Mouse (Mus musculus) liver, embryonic 16.5 days (tissue): ENCODE results near the gene Rpl27a. TPM values are rescaled to one million over a fixed set of nuclear protein-coding genes. Genes with fewer than 3 reads are reported as not detected.

Source experiments
- ATAC-seq: fragments of 200-750 bp; cut with Nextera tagmentation; 2 replicates; pipeline ENCODE4 v1.8.0; 2017; ENCODE audit warnings: low read depth, mild to moderate bottlenecking, moderate number of reproducible peaks, moderate library complexity
- H3K27ac ChIP-seq: fragments of 300-500 bp; sonication (generic); 2 replicates; pipeline ENCODE4 v1.5.1; 2014; ENCODE audit warnings: mild to moderate bottlenecking, low read length
- H3K27me3 ChIP-seq: fragments of 300-500 bp; sonication (generic); 2 replicates; pipeline ENCODE4 v1.6.1; 2014; ENCODE audit warnings: low read depth, low read length, mixed read lengths; ENCODE audit not compliant: control insufficient read depth, insufficient read depth
- H3K36me3 ChIP-seq: fragments of 300-500 bp; sonication (generic); 2 replicates; pipeline ENCODE4 v1.6.1; 2014; ENCODE audit warnings: mild to moderate bottlenecking; ENCODE audit not compliant: control insufficient read depth, insufficient read depth
- H3K4me1 ChIP-seq: fragments of 300-500 bp; sonication (generic); 2 replicates; pipeline ENCODE4 v1.6.1; 2014; ENCODE audit warnings: low read depth, low read length, mixed read lengths; ENCODE audit not compliant: control insufficient read depth
- H3K4me2 ChIP-seq: fragments of 300-500 bp; sonication (generic); 2 replicates; pipeline ENCODE4 v1.6.1; 2014; ENCODE audit warnings: low read depth, low read length, mixed read lengths
- H3K4me3 ChIP-seq: fragments of 300-500 bp; sonication (generic); 2 replicates; pipeline ENCODE4 v1.5.1; 2014; ENCODE audit warnings: low read depth, mild to moderate bottlenecking, low read length
- H3K9ac ChIP-seq: fragments of 300-500 bp; sonication (generic); 2 replicates; pipeline ENCODE4 v1.6.1; 2014; ENCODE audit warnings: low read depth, low read length
- H3K9me3 ChIP-seq: fragments of 300-500 bp; sonication (generic); replicated peaks from 2 replicates; pipeline ENCODE4 v1.6.1; 2016; ENCODE audit warnings: low read length; ENCODE audit not compliant: control insufficient read depth
- WGBS: fragments of 180-500 bp; shearing (Covaris S2); extraction: QIAGEN DNeasy Blood & Tissue Kit; methylation state at CpG from one replicate; pipeline ENCODE4 v1.1.7; 2014; ENCODE audit not compliant: insufficient replicate concordance; 5-methylcytosine and 5-hydroxymethylcytosine counted together
- polyA plus RNA-seq: library from polyadenylated mRNA; unstranded; fragments of >200 nt; fragmentation: Nextera tagmentation; extraction: Ambion mirVana; gene quantifications from 2 replicates; pipeline ENCODE4 v1.2.1, GENCODE M21; 2015

Rpl27a gene
- polyA plus RNA-seq: 55.4 and 62.1 TPM in 2 replicates

GRCm38 (mm10) chr7:109518838-109519696, at the start of gene Rpl27a:
Gene Rpl27a (plus strand): TSS chr7:109519147.
- Histone ChIP-seq H3K4me3 (peak within 1 kb of the TSS; percentile 99), H3K27me3 (no peaks in the 10 kb centered on the region), H3K9me3 (no peaks in the 10 kb centered on the region), H3K4me1 (peaks cover 27% of the 10 kb centered on the region), H3K4me2 (peak within 1 kb of the TSS; percentile 77), H3K36me3 (peaks cover 30% of the 10 kb centered on the region), H3K27ac (peak within 1 kb of the TSS; percentile 96), H3K9ac (peak within 1 kb of the TSS; percentile 99)
- ATAC-seq: peak; percentile 92
- under 1% methylated on average over 72 of the region's 72 CpGs for WGBS

DNA sequence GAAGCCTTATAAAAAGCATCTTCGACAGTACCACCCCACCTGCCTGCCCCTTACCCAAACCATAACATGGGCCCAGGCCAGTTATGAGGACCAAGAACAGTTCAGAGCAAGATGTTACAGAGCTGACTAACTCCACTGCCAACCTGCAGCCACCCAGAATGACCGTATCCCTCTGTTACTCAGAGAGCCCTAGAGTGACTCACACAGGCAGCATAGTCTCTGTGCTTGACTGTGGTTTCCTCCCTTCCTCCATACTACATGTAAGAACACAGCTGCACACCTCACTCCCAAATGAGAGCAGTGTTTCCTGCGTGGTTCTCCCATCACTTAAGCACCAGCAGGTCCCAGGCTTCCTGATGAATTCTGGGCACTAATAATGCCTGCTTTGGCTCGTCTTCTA, 48.2 kb upstream of the Rpl27a start:
- WGBS: 35% methylated on average over 4 of the region's 4 CpGs
- Histone ChIP-seq H3K4me1 (no peaks in the 10 kb centered on the region), H3K4me2 (no peak overlapping the region), H3K27ac (no peak overlapping the region), H3K9me3 (no peaks in the 10 kb centered on the region), H3K36me3 (no peaks in the 10 kb centered on the region), H3K9ac (no peak overlapping the region), H3K4me3 (no peak overlapping the region), H3K27me3 (no peaks in the 10 kb centered on the region)
- ATAC-seq: no peak

- Histone ChIP-seq H3K27me3 (no peaks in the 10 kb centered on the region), H3K27ac (no peak overlapping the region), H3K4me2 (no peak overlapping the region), H3K9me3 (no peaks in the 10 kb centered on the region), H3K4me3 (no peak overlapping the region), H3K9ac (no peak overlapping the region), H3K4me1 (no peaks in the 10 kb centered on the region), H3K36me3 (no peaks in the 10 kb centered on the region)
- WGBS: 41% methylated on average over 3 of the region's 3 CpGs
- ATAC-seq: no peak
Measured at GRCm38 (mm10) chr7:109477926-109478325, 41.0 kb upstream of the Rpl27a start.

DNA sequence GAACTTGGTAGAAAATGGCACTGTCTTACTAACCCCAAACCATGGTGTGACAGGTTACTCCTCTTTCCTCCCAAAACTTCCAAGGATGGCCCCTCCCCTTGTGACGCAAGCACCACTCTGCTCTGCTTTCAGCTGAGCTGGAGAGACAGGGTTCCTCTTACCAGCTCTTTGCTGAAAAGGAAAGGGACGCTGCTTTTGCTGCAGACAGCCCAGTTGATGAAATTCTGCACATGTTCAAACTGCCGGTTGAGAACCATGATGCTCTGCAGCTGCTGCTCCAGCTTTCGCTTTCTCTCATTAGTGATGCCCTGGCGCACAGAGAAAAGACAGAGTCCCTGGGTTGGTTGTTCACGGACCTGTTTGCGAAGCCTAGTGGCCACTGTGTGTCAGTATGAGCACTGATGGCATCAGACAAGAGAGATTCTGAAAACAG, 38.2 kb upstream of the Rpl27a start:
- Histone ChIP-seq H3K4me3 (no peak overlapping the region), H3K4me1 (no peaks in the 10 kb centered on the region), H3K27ac (no peak overlapping the region), H3K27me3 (no peaks in the 10 kb centered on the region), H3K9ac (no peak overlapping the region), H3K36me3 (no peaks in the 10 kb centered on the region), H3K9me3 (no peaks in the 10 kb centered on the region), H3K4me2 (no peak overlapping the region)
- WGBS: 41% methylated on average over 7 of the region's 7 CpGs
- no peak for ATAC-seq

- H3K9me3 ChIP-seq: no peaks in the 10 kb centered on the region
- no peak overlapping the region for H3K9ac ChIP-seq
- H3K36me3 ChIP-seq: no peaks in the 10 kb centered on the region
- H3K4me2 ChIP-seq: no peak overlapping the region
- no peak for ATAC-seq
- no peak overlapping the region for H3K4me3 ChIP-seq
- WGBS: 50% methylated on average over 5 of the region's 5 CpGs
- no peak overlapping the region for H3K27ac ChIP-seq
- no peaks in the 10 kb centered on the region for H3K4me1 ChIP-seq
- H3K27me3 ChIP-seq: no peaks in the 10 kb centered on the region
Measured at GRCm38 (mm10) chr7:109484221-109484620, 34.7 kb upstream of the Rpl27a start.

GRCm38 (mm10) chr7:109492616-109493318, 26.2 kb upstream of the Rpl27a start:
- H3K4me1 ChIP-seq: no peaks in the 10 kb centered on the region
- H3K27ac ChIP-seq: no peak overlapping the region
- H3K4me3 ChIP-seq: no peak overlapping the region
- ATAC-seq: no peak
- H3K9ac ChIP-seq: no peak overlapping the region
- no peaks in the 10 kb centered on the region for H3K9me3 ChIP-seq
- no peaks in the 10 kb centered on the region for H3K36me3 ChIP-seq
- H3K4me2 ChIP-seq: no peak overlapping the region
- WGBS: 56% methylated on average over 18 of the region's 18 CpGs
- H3K27me3 ChIP-seq: peaks cover 2% of the 10 kb centered on the region

DNA sequence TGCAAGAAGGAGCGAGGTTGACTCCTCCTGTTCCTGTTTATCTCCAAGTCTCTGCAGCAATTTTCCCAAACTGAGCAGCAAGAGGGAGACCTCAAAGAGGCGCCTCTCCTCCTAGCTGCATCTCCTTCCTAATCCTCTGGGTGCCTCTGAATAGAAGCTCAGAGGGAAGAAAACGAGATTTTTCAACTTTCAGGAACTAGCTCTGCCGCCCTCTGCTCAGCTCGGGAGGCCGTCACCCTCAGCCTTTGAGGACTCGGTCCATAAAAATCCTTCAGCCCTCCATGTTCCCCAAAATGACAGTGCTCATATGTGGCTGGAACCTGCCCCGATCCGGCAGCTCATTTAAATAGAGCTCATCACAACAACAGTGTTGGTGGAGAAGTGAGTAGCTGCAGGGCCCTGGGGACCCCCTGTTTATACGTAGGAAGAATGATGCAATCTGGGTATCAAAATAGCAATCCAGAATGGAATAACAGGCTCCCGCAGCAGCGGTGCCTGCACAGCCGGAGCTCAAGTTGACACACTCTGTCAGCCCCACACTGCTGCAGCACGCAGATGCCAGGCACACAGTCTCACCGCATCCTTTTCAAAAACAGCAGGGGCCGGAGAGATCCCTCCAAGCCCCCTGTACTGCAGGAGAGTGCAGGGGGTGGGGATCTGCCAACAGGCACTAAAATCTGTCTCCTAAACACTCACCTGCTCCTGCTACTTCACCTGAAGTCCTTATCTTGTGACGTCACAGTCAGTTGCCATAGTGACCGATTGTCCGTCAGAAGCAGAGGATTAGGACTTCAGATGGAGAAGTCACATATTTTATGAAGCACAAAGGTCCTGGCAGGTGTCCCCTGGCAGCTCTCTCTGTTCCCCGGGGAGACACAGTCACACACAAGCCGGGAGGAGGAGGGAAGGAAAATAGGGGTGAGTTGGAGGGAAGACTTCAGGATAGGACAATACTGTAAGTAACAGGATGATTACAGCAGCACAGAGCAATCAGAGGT, 25.3 kb upstream of the Rpl27a start:
- Histone ChIP-seq H3K4me3 (no peak overlapping the region), H3K27ac (no peak overlapping the region), H3K4me1 (no peaks in the 10 kb centered on the region), H3K27me3 (peaks cover 2% of the 10 kb centered on the region), H3K36me3 (no peaks in the 10 kb centered on the region), H3K4me2 (no peak overlapping the region), H3K9me3 (no peaks in the 10 kb centered on the region), H3K9ac (no peak overlapping the region)
- no peak for ATAC-seq
- WGBS: 25% methylated on average over 21 of the region's 21 CpGs

DNA sequence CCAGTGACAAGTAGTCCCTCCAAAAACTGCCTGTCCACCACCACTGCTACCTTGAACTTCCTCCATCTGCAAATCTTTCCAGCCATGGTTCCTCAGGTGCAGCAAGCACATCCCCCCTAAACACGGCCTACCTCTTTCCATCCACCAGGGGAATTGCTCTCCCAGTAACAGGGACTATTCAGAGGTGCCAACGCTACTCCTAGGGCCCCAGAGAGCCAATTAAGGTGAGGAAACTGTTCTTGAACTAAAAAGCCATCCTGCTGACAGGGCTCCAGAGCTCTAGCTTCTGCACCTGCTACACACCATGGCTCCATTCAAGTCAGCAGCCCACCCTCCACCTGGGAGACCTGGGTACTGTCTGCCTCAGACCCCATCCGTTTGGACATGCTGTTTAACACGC, 21.4 kb upstream of the Rpl27a start:
- Histone ChIP-seq H3K9ac (no peak overlapping the region), H3K4me3 (no peak overlapping the region), H3K27me3 (peaks cover 2% of the 10 kb centered on the region), H3K4me2 (no peak overlapping the region), H3K4me1 (no peaks in the 10 kb centered on the region), H3K27ac (no peak overlapping the region), H3K9me3 (no peaks in the 10 kb centered on the region), H3K36me3 (no peaks in the 10 kb centered on the region)
- 42% methylated on average over 4 of the region's 4 CpGs for WGBS
- no peak for ATAC-seq
